Mouse (Mus musculus): ENCODE measurements around the gene Best1. TPM values are rescaled to one million over a fixed set of nuclear protein-coding genes. Genes with fewer than 3 reads are reported as not detected.
"Not testable (repeated sequence)": the region's sequence is repeated elsewhere in the genome, so short reads cannot be mapped to it uniquely, and the experiment has no call there.

The Best1 gene
- polyA plus RNA-seq, 1 experiment from 2014 or later: 0.19 TPM

- Histone ChIP-seq H3K4me3 (no peak overlapping the region), H3K4me1 (replicated peaks) (peaks cover 37% of the 10 kb centered on the region), H3K9ac (no peak overlapping the region), H3K4me2 (no peak overlapping the region), H3K27me3 (no peaks in the 10 kb centered on the region), H3K27ac (peak overlapping the region; percentile 81), H3K36me3 (peaks cover 2% of the 10 kb centered on the region; the same call in 1 of the 2 replicates), H3K9me3 (replicated peaks) (no peaks in the 10 kb centered on the region)
- no peak for ATAC-seq (replicated peaks; ENCODE audit: insufficient number of reproducible peaks, insufficient read depth, low FRiP score, low read depth)
- WGBS: 79% methylated on average over 2 of the region's 2 CpGs
These were observed 22.3 kb downstream of the Best1 start for GRCm38 (mm10) chr19:9979156-9979555.

DNA sequence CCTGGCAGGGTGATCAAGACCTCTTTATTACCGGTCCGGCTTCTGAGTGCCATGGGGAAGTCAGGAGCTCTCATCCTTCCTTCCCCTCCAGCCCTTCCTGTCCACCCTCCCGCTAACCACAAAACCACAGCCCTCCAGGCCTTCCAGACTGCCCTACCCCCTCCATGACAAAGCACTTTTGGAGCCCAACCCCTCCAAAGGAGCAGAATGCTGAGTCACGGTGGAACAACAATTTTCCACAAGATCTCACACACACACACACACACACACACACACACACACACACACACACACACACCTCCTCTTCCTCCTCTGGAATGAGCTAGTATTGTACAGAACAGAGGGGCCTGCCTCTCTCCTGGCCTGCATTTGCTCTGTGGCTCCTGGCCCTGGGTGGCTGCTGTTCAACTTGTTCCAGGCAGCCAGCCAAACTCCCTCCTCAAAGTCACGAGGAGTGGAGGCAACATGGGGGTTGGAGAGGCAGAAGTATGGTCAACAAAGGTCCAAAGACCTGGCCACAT lies 22.9 kb downstream of the Best1 start:
- peak; percentile 42; the same call in 1 of the 2 replicates for ATAC-seq (replicated peaks; ENCODE audit: insufficient number of reproducible peaks, insufficient read depth, low FRiP score, low read depth)
- no peak overlapping the region for H3K4me2 ChIP-seq
- H3K9ac ChIP-seq: no peak overlapping the region
- 34% methylated on average over 5 of the region's 5 CpGs for WGBS
- no peaks in the 10 kb centered on the region for H3K36me3 ChIP-seq
- no peaks in the 10 kb centered on the region for H3K27me3 ChIP-seq
- H3K4me1 ChIP-seq (replicated peaks): peaks cover 31% of the 10 kb centered on the region
- no peak overlapping the region for H3K4me3 ChIP-seq
- no peaks in the 10 kb centered on the region for H3K9me3 ChIP-seq (replicated peaks)
- H3K27ac ChIP-seq: peak overlapping the region; percentile 81

DNA sequence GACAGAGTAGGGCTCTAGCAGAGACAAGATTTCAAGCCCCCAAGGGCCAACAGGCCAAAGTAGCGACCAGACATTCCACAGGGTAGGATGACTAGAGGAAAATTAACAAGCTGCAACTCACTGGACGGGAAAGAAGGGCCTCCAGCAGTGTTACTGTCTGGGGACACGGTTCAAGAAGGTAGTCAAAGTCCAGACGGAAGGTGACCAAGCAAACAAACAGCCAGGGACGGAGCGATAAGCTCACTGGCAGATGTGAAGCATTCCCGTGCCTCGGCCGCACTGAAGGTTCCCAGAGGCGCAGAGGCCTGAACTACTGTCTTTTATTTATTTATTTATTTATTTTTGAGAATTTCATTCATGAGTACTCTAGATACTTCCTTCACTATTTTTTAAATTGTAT lies 24.3 kb downstream of the Best1 start:
- H3K4me2 ChIP-seq: no peak overlapping the region
- no peaks in the 10 kb centered on the region for H3K36me3 ChIP-seq
- H3K9ac ChIP-seq: no peak overlapping the region
- H3K27me3 ChIP-seq: no peaks in the 10 kb centered on the region
- no peak for ATAC-seq (replicated peaks; ENCODE audit: insufficient number of reproducible peaks, insufficient read depth, low FRiP score, low read depth)
- H3K9me3 ChIP-seq (replicated peaks): no peaks in the 10 kb centered on the region
- peaks cover 29% of the 10 kb centered on the region for H3K4me1 ChIP-seq (replicated peaks)
- H3K4me3 ChIP-seq: no peak overlapping the region
- H3K27ac ChIP-seq: no peak overlapping the region
- WGBS: 74% methylated on average over 10 of the region's 10 CpGs

DNA sequence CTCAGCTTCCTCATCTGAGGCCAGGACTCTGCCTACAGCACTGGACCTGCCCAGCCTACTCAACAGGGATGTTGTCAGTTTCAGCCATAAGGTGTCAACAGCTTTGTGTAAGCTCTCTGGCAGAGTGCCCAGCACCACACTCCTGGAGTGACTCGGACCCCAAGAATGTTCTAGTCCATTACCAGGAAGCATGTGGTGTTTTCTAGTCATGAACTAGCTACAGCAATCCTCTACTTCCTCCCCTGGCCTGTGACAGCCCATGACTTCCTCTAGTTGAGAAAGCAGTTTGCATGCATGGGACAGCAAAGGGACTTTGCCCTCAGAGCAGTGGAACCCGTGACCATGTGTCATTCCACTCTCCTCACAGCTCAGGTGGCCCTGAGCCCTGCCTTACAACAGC lies 26.6 kb downstream of the Best1 start:
- not testable (repeated sequence) for H3K4me3 ChIP-seq; H3K36me3 ChIP-seq; H3K27me3 ChIP-seq; H3K9me3 ChIP-seq (replicated peaks); H3K4me2 ChIP-seq; H3K9ac ChIP-seq
- peak; percentile 72 for ATAC-seq (replicated peaks; ENCODE audit: insufficient number of reproducible peaks, insufficient read depth, low FRiP score, low read depth)
- H3K4me1 ChIP-seq (replicated peaks): peaks cover 22% of the 10 kb centered on the region
- WGBS: 28% methylated on average over 2 of the region's 2 CpGs
- peak overlapping the region; percentile 59 for H3K27ac ChIP-seq

DNA sequence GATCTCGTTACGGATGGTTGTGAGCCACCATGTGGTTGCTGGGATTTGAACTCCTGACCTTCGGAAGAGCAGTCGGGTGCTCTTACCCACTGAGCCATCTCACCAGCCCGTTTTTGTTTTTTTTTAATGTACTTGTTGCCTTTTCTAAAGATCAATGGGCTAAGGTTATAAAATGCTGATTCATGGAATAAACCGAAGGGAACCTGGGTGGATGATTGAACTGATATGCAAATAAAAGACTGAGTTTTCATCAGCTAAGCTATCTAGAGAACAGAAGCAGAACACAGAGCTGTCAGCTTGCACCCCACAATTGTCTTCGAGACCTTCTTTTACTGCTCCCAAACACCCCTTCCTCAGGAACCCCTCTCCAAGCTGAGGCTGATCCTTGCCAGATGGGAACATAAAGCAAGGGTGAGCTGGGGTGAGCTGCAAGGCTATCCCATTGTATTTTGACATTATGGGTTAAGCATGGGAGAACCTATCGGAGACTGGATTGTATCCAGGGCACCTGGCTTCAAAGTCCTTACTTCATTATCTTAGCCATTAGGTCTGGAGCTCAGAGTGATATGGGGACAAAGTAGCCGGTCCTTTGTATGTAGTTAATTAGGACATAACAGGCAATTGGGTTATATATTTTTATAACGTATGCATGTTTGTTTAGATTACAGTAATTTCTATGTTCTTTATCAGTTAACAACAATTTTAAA lies 33.2 kb downstream of the Best1 start:
- no peak overlapping the region for H3K4me3 ChIP-seq
- 81% methylated on average over 10 of the region's 10 CpGs for WGBS
- H3K36me3 ChIP-seq: no peaks in the 10 kb centered on the region
- no peak for ATAC-seq (replicated peaks; ENCODE audit: insufficient number of reproducible peaks, insufficient read depth, low FRiP score, low read depth)
- no peaks in the 10 kb centered on the region for H3K9me3 ChIP-seq (replicated peaks)
- H3K4me1 ChIP-seq (replicated peaks): peaks cover 5% of the 10 kb centered on the region; the same call in 1 of the 2 replicates
- H3K27ac ChIP-seq: no peak overlapping the region
- H3K27me3 ChIP-seq: no peaks in the 10 kb centered on the region
- H3K4me2 ChIP-seq: no peak overlapping the region
- no peak overlapping the region for H3K9ac ChIP-seq

- Histone ChIP-seq H3K4me1 (replicated peaks) (peaks cover 5% of the 10 kb centered on the region; the same call in 1 of the 2 replicates), H3K4me2 (no peak overlapping the region), H3K4me3 (no peak overlapping the region), H3K36me3 (no peaks in the 10 kb centered on the region), H3K27me3 (no peaks in the 10 kb centered on the region), H3K9ac (no peak overlapping the region), H3K27ac (no peak overlapping the region), H3K9me3 (replicated peaks) (no peaks in the 10 kb centered on the region)
- ATAC-seq (replicated peaks; ENCODE audit: insufficient number of reproducible peaks, insufficient read depth, low FRiP score, low read depth): no peak
- 61% methylated on average over 2 of the region's 2 CpGs for WGBS
These were observed 35.2 kb downstream of the Best1 start for GRCm38 (mm10) chr19:9966096-9966867.

DNA sequence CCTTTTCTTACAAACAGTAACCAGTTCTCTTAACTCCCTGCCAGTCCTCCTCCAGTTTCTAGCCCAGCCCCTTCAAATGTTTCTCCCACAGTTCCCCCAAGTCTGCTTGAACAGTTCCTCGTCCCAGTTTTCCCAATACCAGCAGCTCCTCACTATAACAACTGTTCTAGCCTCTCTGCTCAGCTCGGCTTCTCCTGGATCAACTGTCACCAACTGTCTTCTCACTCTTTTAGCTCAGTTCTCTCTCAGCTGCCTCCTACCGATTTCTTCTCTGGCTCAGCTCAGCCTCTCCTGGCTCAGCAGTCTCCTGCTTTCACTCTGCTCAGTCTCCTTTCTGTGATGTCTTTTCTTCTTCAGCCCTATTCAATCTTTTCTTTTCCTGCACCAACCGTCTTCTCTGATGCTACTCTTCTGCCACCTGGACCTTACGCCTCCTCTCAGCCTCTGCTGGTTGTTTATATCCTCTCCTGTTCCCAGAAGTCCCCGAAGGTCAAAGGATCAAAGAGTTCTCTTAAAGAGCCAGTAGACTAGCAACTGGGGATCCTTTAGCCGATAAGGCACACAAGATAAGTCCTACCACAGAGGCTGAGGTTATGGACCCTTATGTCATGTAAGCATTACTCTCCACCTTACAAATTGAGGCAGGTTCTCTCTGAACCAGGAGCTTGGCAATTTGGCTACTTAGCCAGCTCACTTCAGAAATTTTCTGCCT lies 37.1 kb downstream of the Best1 start:
- peaks cover 5% of the 10 kb centered on the region; the same call in 1 of the 2 replicates for H3K4me1 ChIP-seq (replicated peaks)
- H3K36me3 ChIP-seq: no peaks in the 10 kb centered on the region
- no peaks in the 10 kb centered on the region for H3K27me3 ChIP-seq
- ATAC-seq (replicated peaks; ENCODE audit: insufficient number of reproducible peaks, insufficient read depth, low FRiP score, low read depth): no peak
- no peak overlapping the region for H3K27ac ChIP-seq
- no peak overlapping the region for H3K4me3 ChIP-seq
- peak overlapping the region; percentile 29 for H3K4me2 ChIP-seq
- WGBS: 18% methylated on average over 7 of the region's 7 CpGs
- no peak overlapping the region for H3K9ac ChIP-seq
- no peaks in the 10 kb centered on the region for H3K9me3 ChIP-seq (replicated peaks)

DNA sequence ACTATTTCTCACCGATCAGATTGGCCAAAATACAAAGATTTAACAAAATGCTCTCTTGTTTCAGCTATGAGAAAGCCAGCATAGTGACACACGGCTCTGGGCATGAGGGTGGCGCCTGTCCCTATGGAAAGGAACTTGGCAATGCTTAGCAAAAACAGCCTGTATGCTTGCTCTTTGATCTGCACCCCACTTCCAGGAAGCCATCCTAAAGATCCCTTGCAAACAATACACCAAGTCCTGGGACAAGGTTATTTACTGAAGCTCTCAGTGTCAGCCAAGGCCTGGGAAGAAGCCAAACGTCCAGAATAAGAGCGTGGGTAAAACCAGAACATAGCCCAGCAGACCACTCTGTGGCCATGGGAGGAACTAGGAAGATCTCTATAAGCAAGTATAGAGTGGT lies 40.7 kb downstream of the Best1 start:
- H3K4me3 ChIP-seq: no peak overlapping the region
- no peaks in the 10 kb centered on the region for H3K9me3 ChIP-seq (replicated peaks)
- peaks cover 5% of the 10 kb centered on the region; the same call in 1 of the 2 replicates for H3K4me1 ChIP-seq (replicated peaks)
- H3K36me3 ChIP-seq: no peaks in the 10 kb centered on the region
- H3K27me3 ChIP-seq: no peaks in the 10 kb centered on the region
- no peak overlapping the region for H3K9ac ChIP-seq
- ATAC-seq (replicated peaks; ENCODE audit: insufficient number of reproducible peaks, insufficient read depth, low FRiP score, low read depth): no peak
- H3K4me2 ChIP-seq: no peak overlapping the region
- 65% methylated on average over 5 of the region's 5 CpGs for WGBS
- H3K27ac ChIP-seq: no peak overlapping the region

GRCm38 (mm10) chr19:9957965-9958364 lies 43.5 kb downstream of the Best1 start:
- no peak overlapping the region for H3K27ac ChIP-seq
- no peak overlapping the region for H3K4me2 ChIP-seq
- no peak for ATAC-seq (replicated peaks; ENCODE audit: insufficient number of reproducible peaks, insufficient read depth, low FRiP score, low read depth)
- WGBS: 73% methylated on average over 5 of the region's 5 CpGs
- no peaks in the 10 kb centered on the region for H3K9me3 ChIP-seq (replicated peaks)
- H3K9ac ChIP-seq: no peak overlapping the region
- H3K36me3 ChIP-seq: no peaks in the 10 kb centered on the region
- no peaks in the 10 kb centered on the region for H3K27me3 ChIP-seq
- peaks cover 14% of the 10 kb centered on the region for H3K4me1 ChIP-seq (replicated peaks)
- no peak overlapping the region for H3K4me3 ChIP-seq

DNA sequence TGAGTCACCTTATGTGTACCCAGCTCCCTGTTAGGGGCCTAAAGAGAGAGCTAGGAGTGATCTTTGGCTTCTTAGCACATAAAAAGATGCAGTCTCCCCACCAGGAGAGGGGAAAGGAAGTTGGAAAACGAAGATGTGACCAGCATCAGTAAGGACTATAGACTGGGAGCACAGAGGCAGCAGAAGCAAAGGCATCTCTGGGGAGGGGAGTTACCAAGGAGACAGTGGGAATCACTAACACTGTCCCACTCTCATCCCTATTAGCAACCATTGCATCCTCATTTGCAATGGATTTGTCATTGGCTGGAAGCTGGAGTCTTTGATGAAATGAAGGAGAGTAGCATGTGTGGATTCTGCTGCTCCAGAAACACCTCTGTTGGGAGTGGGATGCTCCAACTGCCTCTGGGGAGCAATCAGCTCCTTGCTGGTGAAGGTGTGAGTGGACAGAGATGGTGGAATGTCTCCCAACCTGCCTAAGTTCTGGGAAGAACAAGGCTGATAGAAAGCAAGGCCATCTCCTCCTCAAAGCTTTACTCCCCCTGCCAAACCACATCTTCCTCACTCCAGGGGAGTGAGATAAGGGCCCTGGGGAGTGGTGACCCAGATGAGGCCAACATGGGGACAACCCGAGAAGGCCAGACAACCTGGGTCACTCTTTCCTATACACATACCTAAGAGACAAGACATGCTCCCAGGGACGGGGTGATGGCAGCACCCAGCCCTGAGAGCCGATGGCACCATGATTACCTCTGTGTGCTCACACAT lies 44.6 kb downstream of the Best1 start:
- Histone ChIP-seq H3K27me3 (no peaks in the 10 kb centered on the region), H3K9ac (no peak overlapping the region), H3K4me2 (no peak overlapping the region), H3K9me3 (replicated peaks) (no peaks in the 10 kb centered on the region), H3K4me3 (no peak overlapping the region), H3K4me1 (replicated peaks) (peaks cover 14% of the 10 kb centered on the region), H3K36me3 (no peaks in the 10 kb centered on the region), H3K27ac (no peak overlapping the region)
- no peak for ATAC-seq (replicated peaks; ENCODE audit: insufficient number of reproducible peaks, insufficient read depth, low FRiP score, low read depth)
- WGBS: 65% methylated on average over 4 of the region's 4 CpGs

- H3K27me3 ChIP-seq: no peaks in the 10 kb centered on the region
- H3K9me3 ChIP-seq (replicated peaks): no peaks in the 10 kb centered on the region
- H3K36me3 ChIP-seq: no peaks in the 10 kb centered on the region
- H3K4me1 ChIP-seq (replicated peaks): peaks cover 14% of the 10 kb centered on the region
- WGBS: 51% methylated on average over 1 of the region's 1 CpGs
- H3K9ac ChIP-seq: no peak overlapping the region
- H3K4me3 ChIP-seq: no peak overlapping the region
- no peak overlapping the region for H3K4me2 ChIP-seq
- peak overlapping the region; percentile 81 for H3K27ac ChIP-seq
- ATAC-seq (replicated peaks; ENCODE audit: insufficient number of reproducible peaks, insufficient read depth, low FRiP score, low read depth): no peak
These were observed 46.0 kb downstream of the Best1 start for GRCm38 (mm10) chr19:9955438-9955837.

Data from heart, embryonic 15.5 days (tissue).